Mouse (Mus musculus) liver, postnatal 0 days (tissue): ENCODE results near the gene Cbr4.

ENCODE experiments used
- CTCF ChIP-seq: sonication (generic); IDR thresholded peaks from 2 replicates; pipeline ENCODE4 v1.5.1; 2016; ENCODE audit warnings: antibody characterized with exemption, low read depth
- EP300 ChIP-seq: IDR thresholded peaks from 2 replicates; pipeline ENCODE4 v1.6.1; 2016; ENCODE audit warnings: antibody characterized with exemption, low read depth, mild to moderate bottlenecking

DNA sequence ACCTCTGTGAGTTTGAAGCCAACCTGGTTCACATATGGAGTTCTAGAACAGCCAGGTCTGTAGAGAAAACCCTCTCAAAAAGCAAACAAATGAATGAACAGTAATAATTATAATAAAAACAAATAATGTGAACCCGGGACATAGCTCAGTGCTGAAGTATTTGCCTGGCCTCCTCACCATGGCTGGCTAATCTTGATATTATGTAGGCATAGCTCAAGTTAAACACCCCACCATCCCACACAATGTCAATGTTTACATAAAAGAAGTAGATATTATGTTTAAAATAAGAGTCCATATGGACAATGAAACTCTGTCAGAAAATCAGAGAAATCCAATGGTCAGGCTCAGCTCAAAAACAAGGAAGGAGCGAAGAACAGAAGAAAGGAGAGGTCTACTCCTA, 39.4 kb upstream of the Cbr4 start:
- TF ChIP-seq CTCF, result no peak
- no peak for TF ChIP-seq EP300
